Mouse (Mus musculus) adrenal gland, adult 2 months (tissue): Measurements from ENCODE around the gene Zfp428. TPM values are rescaled to one million over a fixed set of nuclear protein-coding genes. Genes with fewer than 3 reads are reported as not detected.

Experiments
- DNase-seq: peaks from one replicate; pipeline ENCODE4 v3.0.0; 2021
- polyA plus RNA-seq: library from polyadenylated mRNA; depleted of rRNA; stranded (reverse); fragments of >200 nt; gene quantifications from 2 replicates; pipeline ENCODE4 v1.2.3, GENCODE M21; 2012; rRNA removed
- total RNA-seq, 2 experiments: library from RNA; stranded (reverse); gene quantifications; 2 replicates each; pipeline ENCODE4 v1.2.3; 2021

Gene Zfp428
- total and polyA plus RNA-seq, 3 experiments: 4.2 to 32.1 (median 7.2) TPM

DNA sequence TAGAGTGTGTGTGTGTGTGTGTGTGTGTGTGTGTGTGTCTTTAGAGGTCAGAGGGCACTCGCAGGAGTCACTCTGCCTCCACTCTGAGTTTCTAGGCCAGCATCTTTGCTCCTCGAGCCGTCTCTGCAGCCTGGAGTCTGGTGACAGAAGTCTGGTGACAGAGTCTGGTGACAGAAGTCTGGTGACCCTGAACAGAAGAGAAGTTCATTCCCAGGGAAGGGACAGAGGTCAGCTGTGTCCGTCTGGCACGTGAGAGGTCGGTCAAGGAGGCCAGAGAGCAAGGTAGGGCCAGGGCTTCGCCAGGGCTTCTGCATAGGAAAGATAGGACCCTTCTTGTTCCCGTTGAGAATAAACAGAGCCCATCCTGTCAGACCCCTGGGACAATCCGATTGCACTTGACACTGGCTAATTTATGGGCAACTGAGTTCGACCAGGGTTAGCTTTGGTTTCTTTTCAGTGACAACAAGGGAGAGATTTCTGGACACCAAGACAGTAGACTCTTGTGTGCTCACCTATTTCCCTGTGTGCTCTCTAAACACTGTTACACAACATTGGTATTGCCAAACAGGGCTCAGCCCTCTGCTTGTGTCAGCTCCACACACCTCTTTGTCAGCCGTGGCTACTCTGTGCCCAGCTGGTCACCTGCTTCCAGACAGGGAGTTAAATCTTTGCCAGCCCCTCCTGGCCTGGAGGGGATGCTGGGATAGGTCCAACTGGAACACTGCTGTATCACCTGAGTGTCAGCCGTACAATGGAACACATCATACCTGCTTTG, 45.4 kb downstream of the Zfp428 start:
- peak; percentile 25 for DNase-seq

DNA sequence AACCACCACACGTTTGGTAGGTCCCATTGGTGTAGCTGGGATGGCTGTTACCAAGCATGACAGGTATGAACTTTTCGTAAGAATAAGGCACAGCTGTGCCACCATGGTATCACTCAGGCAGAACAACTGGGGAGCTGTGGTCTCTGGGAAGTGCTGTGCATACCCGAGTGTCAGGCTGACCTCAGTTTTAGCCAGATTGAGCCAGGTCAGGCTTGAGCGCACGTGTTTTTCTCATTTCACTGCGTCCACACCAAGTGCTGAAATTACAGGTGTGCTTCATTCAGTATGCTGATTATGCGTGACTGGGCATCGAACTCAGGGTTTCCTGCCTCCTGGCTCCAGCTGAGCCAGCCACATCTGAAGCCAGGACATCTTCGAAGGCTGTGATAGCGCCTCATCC, 49.0 kb downstream of the Zfp428 start:
- DNase-seq: no peak

DNA sequence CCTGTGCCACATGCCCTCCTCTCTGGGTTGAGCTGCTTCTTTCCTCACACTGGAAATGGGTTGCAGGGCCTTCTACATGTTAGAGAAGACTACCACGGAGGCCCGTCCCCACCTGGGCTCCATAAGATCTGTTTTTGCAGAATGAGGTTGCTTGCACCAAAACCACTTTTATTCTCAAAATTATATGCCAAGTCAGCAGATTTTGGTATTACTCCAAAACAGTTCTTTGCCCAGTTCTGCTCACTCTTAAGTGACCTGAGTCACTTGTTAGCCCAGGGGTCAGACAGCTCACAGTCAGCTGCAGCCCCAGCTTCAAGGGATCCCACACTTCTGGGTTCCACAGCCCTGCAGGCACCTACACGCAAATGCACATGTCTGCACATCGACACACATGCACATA, 54.6 kb downstream of the Zfp428 start:
- no peak for DNase-seq

DNA sequence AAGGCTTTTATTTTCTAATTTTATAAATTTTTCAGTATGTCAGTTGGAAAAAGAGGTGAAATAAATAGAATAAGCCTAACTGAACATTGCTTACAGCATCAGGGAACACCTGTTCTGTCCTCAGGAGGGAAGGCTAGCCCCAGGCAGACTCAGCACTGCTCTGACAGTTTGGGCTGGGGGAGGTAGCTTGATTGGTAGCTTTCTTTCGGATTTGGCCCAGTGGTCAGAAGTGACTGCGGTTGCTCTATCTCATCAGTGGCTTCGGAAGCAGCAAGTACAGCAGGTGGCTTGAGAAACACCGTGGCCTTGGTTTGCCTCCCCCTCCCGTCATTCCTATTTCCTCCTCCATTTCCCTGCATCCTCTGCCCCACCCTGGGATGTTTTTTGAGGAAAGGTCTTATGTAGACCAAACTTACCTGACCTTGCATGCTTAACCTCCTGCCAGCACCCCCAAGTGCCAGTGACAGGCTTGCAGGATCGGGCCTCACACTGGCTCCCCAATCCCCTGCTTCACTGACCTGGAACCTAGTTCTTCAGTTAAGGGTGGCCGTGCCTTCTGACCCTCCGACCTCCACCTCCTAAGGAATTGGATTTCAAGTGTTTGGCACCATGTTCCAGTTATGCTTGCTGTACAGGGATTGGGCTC, 56.5 kb downstream of the Zfp428 start:
- no peak for DNase-seq

DNA sequence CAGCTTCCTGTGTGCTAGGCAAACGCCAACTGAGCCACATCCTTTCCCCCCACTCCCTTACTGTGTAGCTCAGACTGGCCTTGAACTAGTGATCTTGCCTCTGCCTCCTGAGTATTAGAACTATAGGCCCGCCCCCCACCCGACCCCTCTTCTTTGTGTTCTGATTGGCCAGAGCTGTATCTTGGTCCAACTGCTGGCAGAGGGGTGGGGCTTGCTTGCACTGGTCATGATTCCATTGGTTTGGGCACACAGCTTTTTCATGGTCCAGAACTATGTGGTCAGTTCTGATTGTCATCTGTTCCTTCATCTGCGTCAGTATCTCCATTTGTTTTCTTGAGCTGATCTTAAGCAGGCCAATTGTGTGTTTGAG, 57.0 kb downstream of the Zfp428 start:
- no peak for DNase-seq

DNA sequence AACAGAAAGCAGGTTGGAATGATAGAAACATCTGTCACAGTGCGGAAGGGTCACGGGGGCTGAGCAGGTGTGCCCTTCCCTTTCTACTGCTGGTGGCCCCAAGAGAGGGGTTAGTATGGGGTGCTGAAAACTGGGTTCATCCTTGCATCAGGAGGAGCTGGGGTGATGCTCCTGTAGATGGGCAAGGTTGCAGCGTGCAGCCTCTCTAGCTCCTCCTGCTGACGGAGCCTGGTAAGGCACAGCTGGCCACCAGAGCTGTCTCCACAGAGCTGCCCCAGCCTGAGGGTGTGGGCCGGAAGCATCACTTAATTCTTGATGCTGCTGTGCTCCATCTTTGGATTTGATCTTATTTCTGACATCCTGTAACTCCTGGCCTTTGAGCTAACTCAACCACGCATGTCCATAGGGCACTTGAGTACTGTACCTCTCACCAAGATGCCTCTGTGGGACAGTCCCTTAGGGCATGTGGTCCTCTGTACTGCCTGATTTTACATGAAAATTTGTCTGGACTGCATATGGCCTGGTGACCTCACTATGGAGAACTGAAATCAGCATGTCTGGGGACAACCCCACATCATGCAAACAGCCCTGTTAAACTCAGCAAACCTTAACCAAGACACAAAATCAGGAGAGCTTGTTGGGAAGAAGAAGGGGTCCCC, 57.9 kb downstream of the Zfp428 start:
- peak; percentile 66 for DNase-seq

Other genes with a start within 250 kb of the Zfp428 start
- 1 to 10 TPM; 4.1 to 4.3 TPM for gene Zfp93, start 236.6 kb upstream of the Zfp428 start, total RNA-seq
- gene Zfp93, start 236.6 kb upstream of the Zfp428 start, polyA plus RNA-seq: 1.1 and 1.3 TPM in 2 replicates
- gene Zfp61, start 205.8 kb upstream of the Zfp428 start, total RNA-seq: 1 to 10 TPM; 7.0 to 9.6 TPM
- gene Zfp61, start 205.8 kb upstream of the Zfp428 start, polyA plus RNA-seq: 2.0 and 2.6 TPM in 2 replicates
- gene Zfp94, start 190.3 kb upstream of the Zfp428 start, total RNA-seq: 1 to 10 TPM; 3.1 to 5.5 TPM
- gene Zfp94, start 190.3 kb upstream of the Zfp428 start, polyA plus RNA-seq: 4.3 and 4.6 TPM in 2 replicates
- gene Tescl, start 173.1 kb upstream of the Zfp428 start, total RNA-seq: 1 to 10 TPM in 1 of 2 experiments, under 1 TPM in 1; 0.58 to 1.2 TPM
- 1.2 and 1.8 TPM in 2 replicates for gene Tescl, start 173.1 kb upstream of the Zfp428 start, polyA plus RNA-seq
- gene Lypd5, start 157.8 kb upstream of the Zfp428 start, total RNA-seq: not detected
- not detected in 2 replicates for gene Lypd5, start 157.8 kb upstream of the Zfp428 start, polyA plus RNA-seq
- under 1 TPM; 0.37 to 0.97 TPM for gene Kcnn4, start 136.7 kb upstream of the Zfp428 start, total RNA-seq
- 2.1 and 3.0 TPM in 2 replicates for gene Kcnn4, start 136.7 kb upstream of the Zfp428 start, polyA plus RNA-seq
- 10 to 100 TPM; 19.7 to 20.2 TPM for gene Smg9, start 107.4 kb upstream of the Zfp428 start, total RNA-seq
- 45.8 and 46.0 TPM in 2 replicates for gene Smg9, start 107.4 kb upstream of the Zfp428 start, polyA plus RNA-seq
- not detected for gene Irgc1, start 54.7 kb upstream of the Zfp428 start, total RNA-seq
- 0.19 TPM in 1 of 2 replicates, not detected in the other for gene Irgc1, start 54.7 kb upstream of the Zfp428 start, polyA plus RNA-seq
- 10 to 100 TPM in 1 of 2 experiments, 1 to 10 TPM in 1; 9.5 to 10.8 TPM for gene Plaur, start 44.5 kb upstream of the Zfp428 start, total RNA-seq
- 15.5 and 18.0 TPM in 2 replicates for gene Plaur, start 44.5 kb upstream of the Zfp428 start, polyA plus RNA-seq
- 1 to 10 TPM; 1.7 to 4.7 TPM for gene Cadm4, start 25.0 kb upstream of the Zfp428 start, total RNA-seq
- gene Cadm4, start 25.0 kb upstream of the Zfp428 start, polyA plus RNA-seq: 6.6 and 7.5 TPM in 2 replicates
- not detected for gene AC161166.1, start 5.4 kb downstream of the Zfp428 start, total RNA-seq
- gene AC161166.1, start 5.4 kb downstream of the Zfp428 start, polyA plus RNA-seq: not detected in 2 replicates
- 10 to 100 TPM; 21.2 to 23.7 TPM for gene Irgq, start 23.7 kb downstream of the Zfp428 start, total RNA-seq
- gene Irgq, start 23.7 kb downstream of the Zfp428 start, polyA plus RNA-seq: 20.8 and 23.5 TPM in 2 replicates
- not detected for gene Pinlyp, start 39.1 kb downstream of the Zfp428 start, total RNA-seq
- not detected in 2 replicates for gene Pinlyp, start 39.1 kb downstream of the Zfp428 start, polyA plus RNA-seq
- 10 to 100 TPM; 34.7 to 36.8 TPM for gene Xrcc1, start 39.3 kb downstream of the Zfp428 start, total RNA-seq
- gene Xrcc1, start 39.3 kb downstream of the Zfp428 start, polyA plus RNA-seq: 61.2 TPM in 2 replicates
- gene Ethe1, start 80.5 kb downstream of the Zfp428 start, total RNA-seq: 10 to 100 TPM; 34.8 to 37.5 TPM
- gene Ethe1, start 80.5 kb downstream of the Zfp428 start, polyA plus RNA-seq: 32.1 and 33.8 TPM in 2 replicates
- under 1 TPM; 0.29 to 0.45 TPM for gene Zfp575, start 80.6 kb downstream of the Zfp428 start, total RNA-seq
- gene Zfp575, start 80.6 kb downstream of the Zfp428 start, polyA plus RNA-seq: 0.36 and 0.62 TPM in 2 replicates
- gene Phldb3, start 103.8 kb downstream of the Zfp428 start, total RNA-seq: 1 to 10 TPM; 3.5 to 8.5 TPM
- 3.9 and 4.4 TPM in 2 replicates for gene Phldb3, start 103.8 kb downstream of the Zfp428 start, polyA plus RNA-seq
- under 1 TPM; 0.79 to 0.84 TPM for gene Lypd3, start 129.5 kb downstream of the Zfp428 start, total RNA-seq
- 1.9 TPM in 2 replicates for gene Lypd3, start 129.5 kb downstream of the Zfp428 start, polyA plus RNA-seq
- not detected for gene Tex101, start 169.7 kb downstream of the Zfp428 start, total RNA-seq
- not detected in 2 replicates for gene Tex101, start 169.7 kb downstream of the Zfp428 start, polyA plus RNA-seq
- gene BC049730, start 202.2 kb downstream of the Zfp428 start, total RNA-seq: not detected
- gene BC049730, start 202.2 kb downstream of the Zfp428 start, polyA plus RNA-seq: not detected in 2 replicates
- gene Gm4763, start 219.9 kb downstream of the Zfp428 start, total RNA-seq: not detected
- not detected in 2 replicates for gene Gm4763, start 219.9 kb downstream of the Zfp428 start, polyA plus RNA-seq